ENCODE assay signal across 9 mouse cellular contexts in the genomic region with DNA sequence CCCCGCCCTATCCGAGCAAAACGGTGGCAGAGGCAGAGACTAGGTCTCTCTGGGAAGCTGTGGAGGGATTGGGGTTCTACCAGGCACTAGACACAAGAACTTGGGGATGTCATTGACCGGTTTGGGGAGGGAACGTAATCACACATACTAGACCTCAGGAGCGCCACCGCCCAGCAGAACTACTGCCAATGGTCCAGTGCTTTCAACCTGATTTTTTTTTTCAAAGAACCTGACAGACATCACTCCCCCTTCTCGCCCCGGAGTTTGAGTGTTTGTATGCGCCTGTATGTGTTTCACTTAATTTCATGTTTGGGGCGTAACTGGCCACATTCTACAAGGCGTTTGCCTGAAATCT. TPM values are rescaled to one million over a fixed set of nuclear protein-coding genes. Genes with fewer than 3 reads are reported as not detected.
DNase-seq lines count a peak whose midpoint lies in the region; ATAC-seq and TF ChIP-seq lines count a peak whose summit lies in the region.
"Had no signal": no experiment of that assay in that cellular context is flagged by ENCODE, and none has a peak within 500 bp of the region (broad histone marks: within the 10 kb centered on the region; RNA-seq: fewer than 3 reads in every experiment).

No protein-coding gene starts in this region.

- H3K4me1 ChIP-seq in kidney, adult 2 months (ENCODE audit: control insufficient read depth, insufficient read depth, low read length): no peaks in the 10 kb centered on the region
- peaks cover 21% of the 10 kb centered on the region for H3K4me1 ChIP-seq in embryonic facial prominence, embryonic 10.5 days
- peaks cover 24% of the 10 kb centered on the region for H3K4me1 ChIP-seq in hindbrain, embryonic 15.5 days (replicated peaks)
- H3K4me1 ChIP-seq in midbrain, embryonic 13.5 days (replicated peaks): peaks cover 33% of the 10 kb centered on the region

- peak overlapping the region; percentile 98 for H3K4me2 ChIP-seq in hindbrain, embryonic 15.5 days
- peak overlapping the region; percentile 87 for H3K4me2 ChIP-seq in midbrain, embryonic 13.5 days (replicated peaks)

- 14% methylated on average over 12 of the region's 12 CpGs for WGBS in kidney, adult 2 months
- 3% methylated on average over 12 of the region's 12 CpGs for WGBS in embryonic facial prominence, embryonic 10.5 days
- 1% methylated on average over 12 of the region's 12 CpGs for WGBS in hindbrain, embryonic 15.5 days
- WGBS in midbrain, embryonic 13.5 days: 4% methylated on average over 12 of the region's 12 CpGs

- no peak for TF ChIP-seq CTCF in kidney, adult 2 months (conservative IDR thresholded peaks at IDR 0.05; ENCODE audit: insufficient read depth, insufficient read length, low read depth, low read length)

- no peak for TF ChIP-seq POLR2A in kidney, adult 2 months (IDR thresholded peaks at IDR 0.05; ENCODE audit: low read depth, low read length)

- DNase-seq in kidney, adult 2 months: no peak
- no peak for DNase-seq in kidney, adult 18-20 months
- DNase-seq in embryonic facial prominence, embryonic 10.5 days (ENCODE audit: low spot score): no peak
- DNase-seq in embryo, embryonic 10 days (ENCODE audit: low spot score): no peak
- no peak for DNase-seq in MN1 (ENCODE audit: low spot score)
- no peak for DNase-seq in layer of hippocampus, postnatal 14 days (ENCODE audit: low spot score in 2 of 2)

- 0 out of 2 replicates have a peak, but pooled peaks cover 2% of the 10 kb centered on the region for H3K27me3 ChIP-seq in kidney, adult 2 months (replicated peaks; ENCODE audit: control insufficient read depth, insufficient read depth, low read length)
- H3K27me3 ChIP-seq in embryonic facial prominence, embryonic 10.5 days (replicated peaks; ENCODE audit: low read depth, poor library complexity, severe bottlenecking): peaks cover 83% of the 10 kb centered on the region
- H3K27me3 ChIP-seq in hindbrain, embryonic 15.5 days: 0 out of 2 replicates have a peak, but pooled peaks cover 4% of the 10 kb centered on the region
- peaks cover 21% of the 10 kb centered on the region; the same call in 1 of the 2 replicates for H3K27me3 ChIP-seq in midbrain, embryonic 13.5 days

- H3K9ac ChIP-seq in hindbrain, embryonic 15.5 days: peak overlapping the region; percentile 50
- H3K9ac ChIP-seq in midbrain, embryonic 13.5 days (replicated peaks): peak overlapping the region; percentile 67

- H3K9me3 ChIP-seq in embryonic facial prominence, embryonic 10.5 days: no peaks in the 10 kb centered on the region
- no peaks in the 10 kb centered on the region for H3K9me3 ChIP-seq in hindbrain, embryonic 15.5 days
- no peaks in the 10 kb centered on the region for H3K9me3 ChIP-seq in midbrain, embryonic 13.5 days

- H3K36me3 ChIP-seq in kidney, adult 2 months (ENCODE audit: control insufficient read depth, insufficient read depth, low read length): no peaks in the 10 kb centered on the region
- H3K36me3 ChIP-seq in embryonic facial prominence, embryonic 10.5 days (replicated peaks): no peaks in the 10 kb centered on the region
- H3K36me3 ChIP-seq in hindbrain, embryonic 15.5 days: no peaks in the 10 kb centered on the region
- no peaks in the 10 kb centered on the region for H3K36me3 ChIP-seq in midbrain, embryonic 13.5 days

- no peak for ATAC-seq in hindbrain, embryonic 15.5 days (ENCODE audit: low FRiP score, low read depth)
- ATAC-seq in midbrain, embryonic 13.5 days: no peak

- H3K27ac ChIP-seq in kidney, adult 2 months (ENCODE audit: insufficient read depth, low read depth, low read length): no peak overlapping the region
- peak overlapping the region; percentile 49; the same call in 1 of the 2 replicates for H3K27ac ChIP-seq in embryonic facial prominence, embryonic 10.5 days (replicated peaks)
- peak overlapping the region; percentile 71 for H3K27ac ChIP-seq in hindbrain, embryonic 15.5 days (replicated peaks)
- peak overlapping the region; percentile 71 for H3K27ac ChIP-seq in midbrain, embryonic 13.5 days

- H3K4me3 ChIP-seq in kidney, adult 2 months (ENCODE audit: insufficient read depth, low read depth, low read length): peak overlapping the region; percentile 37; the same call in 1 of the 2 replicates
- peak overlapping the region; percentile 69 for H3K4me3 ChIP-seq in embryonic facial prominence, embryonic 10.5 days
- H3K4me3 ChIP-seq in hindbrain, embryonic 15.5 days: peak overlapping the region; percentile 74
- peak overlapping the region; percentile 70 for H3K4me3 ChIP-seq in midbrain, embryonic 13.5 days (replicated peaks)

RNA-seq across cellular contexts. Expression of gene Egfem1, which starts 1.1 kb away (rescaled TPM):
- polyA plus RNA-seq in kidney, adult 2 months (2012; rRNA removed): 0.25 and 1.2 TPM in 2 replicates
- 2.0 and 2.8 TPM in 2 replicates for polyA plus RNA-seq in embryonic facial prominence, embryonic 10.5 days (2016; fragmentation: Nextera tagmentation; extraction: Ambion mirVana)
- 4.6 and 4.7 TPM in 2 replicates for polyA plus RNA-seq in hindbrain, embryonic 15.5 days (2015; fragmentation: Nextera tagmentation; extraction: Ambion mirVana)
- 13.4 and 14.0 TPM in 2 replicates for polyA plus RNA-seq in midbrain, embryonic 13.5 days (2015; fragmentation: Nextera tagmentation; extraction: Ambion mirVana)
- total RNA-seq in layer of hippocampus, postnatal 14 days (2021): 10 to 100 TPM; 27.4 to 27.7 TPM
- total RNA-seq: MEL had no signal
